Mouse (Mus musculus) layer of hippocampus, adult 8-10 months (tissue): ENCODE data around the gene BC051019. TPM values are rescaled to one million over a fixed set of nuclear protein-coding genes. Genes with fewer than 3 reads are reported as not detected.

ENCODE experiments used
- DNase-seq, 2 experiments: peaks; one replicate each; pipeline ENCODE4 v3.0.0; 2022; ENCODE audit warnings: low spot score in 2 of 2
- total RNA-seq, 4 experiments: library from RNA; stranded (reverse); gene quantifications; 2 replicates each; pipeline ENCODE4 v1.2.4; 2022

Gene BC051019
- total RNA-seq, 4 experiments from 2014 or later = 0.92 TPM; not detected in 3

GRCm38 (mm10) chr7:109710069-109710468 is 13.6 kb downstream of the BC051019 start:
- no peak for DNase-seq

- no peak for DNase-seq
Observed at GRCm38 (mm10) chr7:109708961-109709382, 14.7 kb downstream of the BC051019 start.

DNA sequence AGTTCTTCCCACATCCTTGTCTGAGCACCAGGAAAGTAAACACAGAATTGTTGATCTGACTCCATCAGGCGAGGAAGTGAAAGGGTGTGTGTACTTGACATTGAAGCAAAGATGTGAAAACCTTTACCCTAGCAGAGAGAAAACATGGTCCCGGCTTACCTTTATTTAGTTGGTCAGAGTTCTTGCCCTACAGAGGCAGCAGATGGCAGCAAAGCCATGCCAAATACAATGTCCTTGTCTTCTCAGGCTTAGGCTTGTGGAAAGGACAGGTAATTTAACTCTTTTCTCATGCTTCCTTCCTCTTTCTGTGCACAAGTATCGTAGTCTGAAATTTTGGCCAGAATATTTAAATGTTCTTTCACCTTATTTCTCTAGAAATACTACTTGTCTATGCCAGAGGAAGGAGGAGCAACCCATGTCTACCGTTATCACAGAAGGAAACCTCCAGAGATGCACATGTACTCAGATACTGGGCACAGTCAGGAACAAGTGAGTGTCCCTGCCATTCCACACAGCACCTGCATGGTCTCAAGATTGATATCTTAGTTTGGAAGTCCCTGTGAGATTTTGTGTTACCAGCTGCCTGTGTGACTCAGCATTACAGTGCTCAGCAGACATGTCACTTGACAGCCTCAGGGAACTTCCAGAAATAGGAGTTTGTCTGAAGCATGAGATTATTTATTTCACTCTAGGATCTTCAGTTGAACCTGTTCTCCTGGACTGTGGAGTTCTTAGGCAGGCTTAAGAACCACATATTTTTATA is 16.4 kb downstream of the BC051019 start:
- DNase-seq = no peak

DNA sequence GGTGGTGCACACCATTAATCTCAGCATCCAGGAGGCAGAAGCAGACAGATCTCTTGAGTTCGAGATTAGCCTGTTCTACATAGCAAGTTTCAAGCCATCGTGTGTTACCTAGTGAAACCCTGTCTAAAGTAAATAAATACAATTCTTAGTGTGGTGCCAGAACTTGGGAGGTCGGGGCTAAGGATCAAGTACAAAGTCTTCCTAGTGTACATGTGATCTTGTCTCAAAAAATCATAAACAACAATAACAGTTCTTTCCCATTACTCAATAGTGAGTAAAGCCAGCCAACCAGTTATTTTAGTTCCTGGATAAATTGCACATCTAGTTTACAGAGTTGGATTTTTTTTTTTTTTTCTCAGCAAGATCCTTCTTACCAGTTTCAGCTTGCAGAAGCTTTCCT is 19.2 kb downstream of the BC051019 start:
- no peak for DNase-seq

- DNase-seq = no peak
Observed at GRCm38 (mm10) chr7:109704016-109704377, 19.7 kb downstream of the BC051019 start.

- peak; percentile 86 to 91 for DNase-seq
Observed at GRCm38 (mm10) chr7:109703190-109704015, 20.2 kb downstream of the BC051019 start, which contains the start of the genes St5 and Akip1. St5 (minus strand) TSS chr7:109703605. Akip1 (plus strand) TSS chr7:109703690.

GRCm38 (mm10) chr7:109702721-109703120 is 20.9 kb downstream of the BC051019 start:
- DNase-seq = no peak

DNA sequence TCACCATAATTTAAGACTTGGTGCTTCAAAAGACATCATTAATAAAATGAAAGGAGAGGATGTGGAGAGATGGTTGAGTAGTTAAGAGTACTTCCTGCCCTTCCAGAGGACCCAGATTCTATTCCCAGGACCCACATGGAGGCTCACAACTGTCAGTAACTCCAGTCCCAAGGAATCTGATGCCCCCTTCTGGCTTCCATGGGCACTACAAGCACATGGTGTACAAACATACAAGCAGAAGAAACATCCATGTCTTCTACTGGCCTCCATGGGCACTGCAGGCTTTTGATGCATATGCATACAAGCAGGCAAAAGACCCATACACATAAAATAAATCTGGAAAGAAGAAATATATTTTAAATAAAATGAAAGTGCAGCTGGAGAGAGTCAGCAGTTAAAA is 23.4 kb downstream of the BC051019 start:
- no peak for DNase-seq

DNA sequence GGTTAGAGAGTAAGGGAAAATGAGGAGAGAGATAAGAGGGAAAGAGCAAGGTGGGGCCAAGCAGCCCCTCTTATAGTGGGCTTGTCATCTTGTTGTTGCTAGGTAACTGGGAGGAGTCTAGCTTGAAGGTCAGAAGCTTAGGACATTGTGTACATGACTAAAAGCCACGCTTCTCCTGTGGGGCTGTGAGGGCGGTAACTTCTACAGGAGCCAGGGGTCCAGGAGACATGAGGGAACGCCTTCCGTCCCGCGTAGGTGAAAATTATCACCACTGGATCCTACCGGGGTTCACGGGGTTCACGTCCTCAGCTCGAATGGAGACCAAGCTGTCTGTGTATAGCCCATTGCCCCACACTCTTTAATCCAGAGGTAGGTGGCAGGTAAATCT is 28.3 kb downstream of the BC051019 start:
- no peak for DNase-seq

- no peak for DNase-seq
Observed at GRCm38 (mm10) chr7:109694576-109695338, 28.9 kb downstream of the BC051019 start.

- DNase-seq = no peak
Observed at GRCm38 (mm10) chr7:109690961-109691360, 32.7 kb downstream of the BC051019 start.

- DNase-seq = no peak
Observed at GRCm38 (mm10) chr7:109690101-109690500, 33.5 kb downstream of the BC051019 start.

- no peak for DNase-seq
Observed at GRCm38 (mm10) chr7:109686585-109687128, 37.0 kb downstream of the BC051019 start.

DNA sequence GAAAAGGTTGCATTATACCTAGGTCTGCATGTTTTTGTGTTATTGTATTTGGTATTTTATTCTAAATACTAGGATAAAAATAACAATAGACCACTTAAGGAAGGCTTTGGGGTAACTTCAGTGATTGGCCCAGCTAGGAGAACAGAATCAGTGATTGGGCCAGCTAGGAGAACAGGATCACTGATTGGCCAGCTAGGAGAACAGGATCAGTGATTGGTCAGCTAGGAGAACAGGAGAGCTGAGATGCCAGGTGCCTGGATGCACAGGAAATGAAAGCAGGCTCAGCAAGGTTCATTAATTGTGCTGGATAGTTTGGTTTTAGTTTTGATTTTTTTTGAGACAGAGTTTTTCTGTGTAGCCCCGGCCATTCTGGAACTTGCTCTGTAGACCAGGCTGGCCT is 42.8 kb downstream of the BC051019 start:
- no peak for DNase-seq

- no peak for DNase-seq
Observed at GRCm38 (mm10) chr7:109680284-109680683, 43.4 kb downstream of the BC051019 start.

GRCm38 (mm10) chr7:109674944-109675628 is 48.6 kb downstream of the BC051019 start:
- no peak for DNase-seq

DNA sequence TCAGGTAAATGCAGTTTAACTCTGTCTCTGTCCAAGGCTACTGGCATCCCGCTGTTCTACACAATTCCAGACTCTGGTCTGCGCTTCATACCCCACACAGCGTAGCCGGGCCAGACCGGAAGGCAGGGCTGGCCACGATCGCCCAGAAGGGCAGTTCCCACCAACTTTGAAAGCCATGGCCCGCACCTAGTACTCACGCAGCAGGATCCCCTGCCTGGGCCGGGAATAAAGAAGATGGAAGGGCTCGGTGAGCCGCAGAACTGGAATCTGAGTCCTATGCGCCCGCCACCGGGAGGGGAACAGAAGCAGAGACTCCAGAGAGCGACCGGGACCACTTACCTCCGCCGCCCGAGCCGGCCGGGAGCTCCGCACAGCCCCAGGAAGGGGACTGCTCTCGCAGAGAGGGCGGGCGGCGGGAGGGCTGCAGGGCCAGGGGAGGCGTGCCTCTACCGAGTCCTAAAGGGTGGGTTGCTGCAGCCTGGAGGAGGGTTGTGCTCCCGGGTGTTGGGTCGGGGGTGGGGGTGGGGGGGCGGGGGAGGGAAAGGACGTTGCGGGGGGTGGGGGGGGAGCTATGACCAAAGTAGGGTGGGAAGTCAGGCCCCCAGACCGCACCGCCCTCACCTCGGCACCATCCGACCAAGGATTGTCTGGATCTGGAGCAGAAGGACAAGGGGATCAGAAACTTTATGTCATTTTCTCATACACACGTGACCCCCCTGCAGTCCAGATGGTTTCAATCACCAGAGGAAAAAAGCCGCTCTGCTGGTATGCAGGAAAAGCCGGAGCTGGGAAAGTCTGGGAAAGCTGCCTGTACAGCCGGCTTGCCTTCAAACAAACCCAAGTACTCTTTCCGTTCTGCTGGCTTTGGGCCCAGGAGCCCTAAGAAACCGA is 51.8 kb downstream of the BC051019 start:
- DNase-seq = peak; percentile 68 to 72

- DNase-seq = no peak
Observed at GRCm38 (mm10) chr7:109669426-109670170, 54.1 kb downstream of the BC051019 start.

GRCm38 (mm10) chr7:109666664-109667063 is 57.0 kb downstream of the BC051019 start:
- no peak for DNase-seq
